In the genomic region with DNA sequence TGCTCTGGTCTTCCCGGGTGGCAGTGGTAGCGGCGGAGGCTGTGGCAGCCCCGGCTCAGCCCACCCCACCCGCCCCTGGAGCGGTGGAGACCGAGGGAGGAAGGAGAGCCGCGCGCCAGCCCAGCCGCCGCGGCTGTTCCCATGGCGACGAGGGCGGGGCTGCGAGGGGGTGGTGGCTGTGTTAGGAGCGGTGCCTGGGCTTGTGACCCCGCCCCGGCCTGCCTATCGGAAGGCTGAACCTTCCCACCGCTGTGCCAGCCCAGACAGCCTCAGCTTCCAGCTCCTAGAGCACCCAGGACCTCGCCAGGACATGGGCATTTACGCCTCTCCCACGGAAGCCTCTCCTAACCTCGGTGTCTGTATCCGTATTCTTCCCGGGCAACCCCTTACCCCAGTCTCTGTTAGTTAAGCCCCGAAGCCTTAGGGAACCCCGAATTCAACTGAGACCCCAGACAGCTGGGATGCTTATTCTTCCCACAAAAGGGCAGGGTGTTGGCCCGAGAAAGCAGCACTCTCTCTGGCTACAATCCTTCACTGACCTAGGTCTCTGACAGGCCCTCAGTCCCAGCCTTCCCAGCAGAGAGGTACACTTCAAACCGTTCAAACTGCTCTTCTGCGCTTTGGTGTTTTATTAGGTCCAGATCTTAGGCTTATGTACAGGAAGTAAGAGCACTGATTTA, we compare ENCODE assay signal across 7 mouse cellular contexts. TPM values are rescaled to one million over a fixed set of nuclear protein-coding genes. Genes with fewer than 3 reads are reported as not detected.
A peak's percentile ranks its signal among the peaks of the same experiment; 100 is the strongest.
DNase-seq lines count a peak whose midpoint lies in the region; ATAC-seq lines count a peak whose summit lies in the region.

Ctxn1 (minus strand) TSS at position 150 of the 680 bp plus-strand sequence.

- peak within 1 kb of the TSS; percentile 65 for H3K9ac ChIP-seq in intestine, embryonic 15.5 days
- peak within 1 kb of the TSS; percentile 96 for H3K9ac ChIP-seq in midbrain, embryonic 11.5 days (ENCODE audit: low read length)

- H3K36me3 ChIP-seq in intestine, embryonic 15.5 days: peaks cover 45% of the 10 kb centered on the region
- peaks cover 11% of the 10 kb centered on the region; the same call in 1 of the 2 replicates for H3K36me3 ChIP-seq in midbrain, embryonic 11.5 days (ENCODE audit: control insufficient read depth, insufficient read depth, low read length)

- peak within 1 kb of the TSS; percentile 73 for H3K4me3 ChIP-seq in intestine, embryonic 15.5 days (replicated peaks)
- H3K4me3 ChIP-seq in midbrain, embryonic 11.5 days (ENCODE audit: low read depth, low read length): peak within 1 kb of the TSS; percentile 87

- DNase-seq in adrenal gland, adult 8-10 months: peak; percentile 92
- peak; percentile 96 for DNase-seq in embryo, embryonic 11 days
- DNase-seq in gastrocnemius, postnatal 36 days: peak; percentile 84 to 91
- peak; percentile 93 for DNase-seq in left cerebral cortex, postnatal 36 days (ENCODE audit: low spot score in 2 of 2)
- peak; percentile 100 for DNase-seq in midbrain, embryonic 11.5 days (ENCODE audit: low spot score, missing footprints)
- peak; percentile 94 for DNase-seq in right cerebral cortex, postnatal 4 days

- ATAC-seq in intestine, embryonic 15.5 days: peak; percentile 96
- peak; percentile 93 for ATAC-seq in midbrain, embryonic 11.5 days (ENCODE audit: low FRiP score)

- H3K27me3 ChIP-seq in intestine, embryonic 15.5 days (replicated peaks): no peaks in the 10 kb centered on the region
- no peaks in the 10 kb centered on the region for H3K27me3 ChIP-seq in midbrain, embryonic 11.5 days (ENCODE audit: control insufficient read depth, insufficient read depth, low read length)

- H3K27ac ChIP-seq in intestine, embryonic 15.5 days: peak within 1 kb of the TSS; percentile 73
- H3K27ac ChIP-seq in midbrain, embryonic 11.5 days (ENCODE audit: low read depth, low read length): peak within 1 kb of the TSS; percentile 92

- peaks cover 27% of the 10 kb centered on the region for H3K4me1 ChIP-seq in intestine, embryonic 15.5 days (replicated peaks)
- peaks cover 18% of the 10 kb centered on the region for H3K4me1 ChIP-seq in midbrain, embryonic 11.5 days (ENCODE audit: control insufficient read depth, insufficient read depth, low read length)

- no peaks in the 10 kb centered on the region for H3K9me3 ChIP-seq in intestine, embryonic 15.5 days
- no peaks in the 10 kb centered on the region for H3K9me3 ChIP-seq in midbrain, embryonic 11.5 days (ENCODE audit: control insufficient read depth, low read length)

- H3K4me2 ChIP-seq in intestine, embryonic 15.5 days (replicated peaks): peak within 1 kb of the TSS; percentile 87
- peak within 1 kb of the TSS; percentile 69 for H3K4me2 ChIP-seq in midbrain, embryonic 11.5 days

- WGBS in intestine, embryonic 15.5 days: 4% methylated on average over 33 of the region's 33 CpGs
- 7% methylated on average over 27 of the region's 33 CpGs for WGBS in midbrain, embryonic 11.5 days

- intact Hi-C loops in gastrocnemius, postnatal 36 days (cut with DNase I): loop anchor here (5.0 kb wide), 1 partner anchor 117 kb away; no protein-coding TSS in a partner anchor
- intact Hi-C loops in left cerebral cortex, postnatal 36 days (cut with DNase I): no loop called here

RNA-seq across cellular contexts. Expression of gene Ctxn1, which starts in this region (rescaled TPM):
- total RNA-seq in adrenal gland, adult 8-10 months (2022): 10 to 100 TPM in 2 of 4 experiments, 1 to 10 TPM in 2; 6.9 to 13.5 (median 11.0) TPM
- total RNA-seq in gastrocnemius, postnatal 36 days (2021): under 1 TPM; 0.42 to 0.71 TPM
- polyA plus RNA-seq in intestine, embryonic 15.5 days (2015; fragmentation: Nextera tagmentation; extraction: Ambion mirVana): 63.1 and 63.9 TPM in 2 replicates
- 100 to 1,000 TPM; 599 to 686 TPM for total RNA-seq in left cerebral cortex, postnatal 36 days (2021)
- polyA plus RNA-seq in midbrain, embryonic 11.5 days (2014; fragmentation: Nextera tagmentation; extraction: Ambion mirVana): 97.9 and 110 TPM in 2 replicates

Comparison
In these comparisons a context has a peak if more than half of its experiments do, and no peak if none do; other contexts are left out.
1. Peak in every context shown above with its lines: DNase-seq, ATAC-seq, H3K4me3 ChIP-seq and H3K27ac ChIP-seq.
2. RNA of gene Ctxn1 (total RNA-seq): 599 to 686 TPM in left cerebral cortex, postnatal 36 days; 6.9 to 13.5 TPM in adrenal gland, adult 8-10 months and 0.42 to 0.71 TPM in gastrocnemius, postnatal 36 days; every median in the first group is over 10 times any median in the second.
3. Peak in DNase-seq in gastrocnemius, postnatal 36 days; RNA of the gene not detected or under 1 TPM.